Mouse (Mus musculus): ENCODE measurements around the gene Gm20388. TPM values are rescaled to one million over a fixed set of nuclear protein-coding genes. Genes with fewer than 3 reads are reported as not detected.
"Not testable (repeated sequence)": the region's sequence is repeated elsewhere in the genome, so short reads cannot be mapped to it uniquely, and the experiment has no call there.

Gene Gm20388
- total RNA-seq, 2 experiments from 2014 or later, result 4.4 to 7.8 TPM

DNA sequence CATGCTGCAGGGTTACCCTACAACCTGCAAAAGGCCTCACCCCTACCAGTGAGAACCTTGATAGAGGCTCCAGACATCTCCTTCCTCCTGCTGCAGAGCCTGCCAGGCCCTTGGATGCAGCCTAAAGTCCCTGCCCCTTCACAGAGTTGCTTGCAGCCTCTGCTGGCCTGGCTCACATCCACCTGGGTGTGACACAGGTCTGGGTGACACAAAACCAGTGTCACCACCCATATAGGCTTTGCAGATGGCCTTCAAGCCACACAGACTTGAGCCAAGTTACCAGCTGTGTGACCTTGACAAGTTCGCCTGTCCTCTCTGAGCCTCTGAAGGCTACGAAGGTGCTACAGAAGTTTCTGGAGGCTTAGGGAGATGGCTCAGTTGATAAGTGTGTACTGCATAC, 1508.9 kb downstream of the Gm20388 start:
- DNase-seq (ENCODE audit: low spot score in 2 of 2), result no peak

DNA sequence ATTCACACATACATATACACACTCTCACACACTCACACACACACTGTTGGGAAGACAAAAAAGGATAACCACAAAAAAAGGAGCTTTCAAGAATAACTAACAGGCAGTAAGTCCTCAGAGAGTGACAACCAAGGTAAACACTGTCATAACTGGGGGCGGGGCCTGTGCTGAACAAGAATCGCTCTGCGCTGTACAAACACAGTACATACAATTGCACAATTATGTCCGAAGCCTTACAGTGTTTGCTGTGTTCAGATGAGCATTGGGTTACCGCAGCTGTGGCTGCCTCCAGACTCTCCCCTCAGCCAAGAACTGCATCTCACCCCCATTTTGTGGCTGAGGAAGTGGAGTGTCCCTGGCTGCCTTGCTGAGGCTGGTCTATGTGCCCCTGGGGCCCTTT, 1510.4 kb downstream of the Gm20388 start:
- DNase-seq (ENCODE audit: low spot score in 2 of 2), result no peak

DNA sequence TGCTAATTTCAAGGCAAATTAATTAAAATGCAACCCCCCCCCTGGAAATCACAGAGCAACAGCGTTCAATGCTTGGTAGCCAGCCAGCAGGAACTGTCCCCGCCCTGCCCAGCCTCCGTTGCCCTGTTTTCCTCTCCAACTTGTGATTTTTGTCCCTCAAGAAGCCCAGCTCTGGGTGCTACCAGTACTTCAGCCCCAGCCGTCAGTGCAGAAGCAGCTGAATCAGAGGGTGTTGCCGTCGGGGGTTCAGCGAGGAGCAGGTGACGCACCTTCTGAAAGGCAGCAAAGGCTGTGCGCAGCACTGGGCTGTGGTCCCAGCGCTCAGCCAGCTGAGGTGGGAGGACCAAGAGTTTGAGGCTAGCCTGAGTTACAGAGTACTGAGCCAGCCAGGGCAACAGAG, 1513.4 kb downstream of the Gm20388 start:
- DNase-seq (ENCODE audit: low spot score in 2 of 2), result no peak

DNA sequence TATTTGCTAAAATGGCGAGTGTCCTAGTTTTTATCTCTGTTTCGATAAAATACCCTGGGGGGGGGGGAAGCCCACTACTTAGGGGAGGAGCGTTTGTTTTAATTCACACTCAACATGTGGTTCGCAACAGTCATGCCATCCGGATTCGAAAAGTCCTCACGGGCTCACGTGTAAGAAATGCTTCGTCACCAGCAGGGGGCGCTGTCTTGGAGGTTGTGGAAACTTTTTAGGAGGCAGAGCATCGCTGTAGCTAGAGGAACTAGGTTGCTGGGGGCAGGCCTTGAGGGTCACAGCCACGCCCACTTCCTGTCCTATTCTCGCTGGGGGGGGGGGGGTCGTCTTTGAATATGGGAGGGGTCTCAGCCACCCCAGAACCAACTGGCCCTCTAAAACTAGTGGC, 1514.0 kb downstream of the Gm20388 start:
- DNase-seq (ENCODE audit: low spot score in 2 of 2), result no peak

DNA sequence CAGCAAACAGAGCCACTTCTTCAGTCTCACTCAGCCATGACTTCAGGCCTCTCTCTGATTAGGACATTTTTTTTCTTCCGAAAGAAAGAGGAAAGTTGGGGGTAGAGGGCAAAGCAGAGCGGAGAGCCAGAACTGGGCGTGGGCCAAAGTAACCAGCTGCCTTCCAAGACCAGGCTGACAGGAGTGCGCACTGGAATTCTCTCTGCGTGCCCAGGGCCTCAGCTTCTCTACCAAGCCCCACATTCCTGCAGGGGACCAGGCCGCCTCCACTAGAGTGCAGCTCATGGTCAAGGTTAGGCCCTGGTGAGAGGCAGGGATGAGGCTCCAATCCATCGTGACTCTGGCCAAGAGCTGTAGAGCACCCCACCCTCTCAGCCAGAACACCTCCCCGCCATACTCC, 1520.9 kb downstream of the Gm20388 start:
- DNase-seq (ENCODE audit: low spot score in 2 of 2), result no peak

DNA sequence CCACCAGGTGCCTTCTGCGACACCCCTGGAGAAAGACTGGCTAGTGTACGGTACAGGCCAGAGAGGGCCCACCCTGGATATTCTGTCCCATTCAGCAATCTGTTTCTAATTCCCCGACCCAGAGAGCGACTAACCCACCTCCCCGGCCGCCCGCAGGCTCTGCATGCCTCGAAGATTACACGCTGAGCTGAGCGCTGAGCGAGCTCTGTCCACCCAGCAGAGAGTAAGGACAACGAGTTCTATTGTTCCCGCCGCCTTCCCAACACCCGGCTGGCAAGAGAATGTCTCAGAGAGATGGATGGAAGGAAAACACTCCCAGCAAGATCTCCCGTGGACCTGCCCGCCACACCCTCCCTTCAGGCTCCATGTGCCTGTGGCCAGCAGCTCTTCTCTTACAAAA, 1522.8 kb downstream of the Gm20388 start:
- no peak for DNase-seq (ENCODE audit: low spot score in 2 of 2)

- DNase-seq (ENCODE audit: low spot score in 2 of 2), result no peak
Measured at GRCm38 (mm10) chr8:121436656-121437055, 1526.0 kb downstream of the Gm20388 start.

- no peak for DNase-seq (ENCODE audit: low spot score in 2 of 2)
Measured at GRCm38 (mm10) chr8:121437506-121437905, 1526.9 kb downstream of the Gm20388 start.

- DNase-seq (ENCODE audit: low spot score in 2 of 2), result no peak
Measured at GRCm38 (mm10) chr8:121438111-121438510, 1527.5 kb downstream of the Gm20388 start.

DNA sequence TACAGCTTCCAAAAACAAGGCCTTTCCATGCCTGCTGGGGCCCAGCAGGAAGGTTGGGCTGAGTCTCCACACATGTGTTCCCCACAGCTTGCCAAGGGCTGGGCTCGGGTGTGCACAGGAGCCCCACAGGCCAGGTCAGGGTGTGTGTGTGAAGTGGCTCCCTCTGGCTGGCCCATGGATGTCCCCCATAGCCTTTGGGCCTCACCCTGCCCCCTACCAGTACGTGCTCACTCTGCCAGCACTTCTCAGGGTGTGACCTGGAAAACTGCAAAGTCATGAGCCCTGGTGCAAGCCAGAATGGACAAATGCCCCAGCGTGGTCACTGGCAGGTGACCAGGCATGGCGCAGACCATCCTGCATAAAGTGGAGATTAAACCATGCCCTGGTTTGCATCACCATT, 1528.7 kb downstream of the Gm20388 start:
- DNase-seq (ENCODE audit: low spot score in 2 of 2), result no peak

DNA sequence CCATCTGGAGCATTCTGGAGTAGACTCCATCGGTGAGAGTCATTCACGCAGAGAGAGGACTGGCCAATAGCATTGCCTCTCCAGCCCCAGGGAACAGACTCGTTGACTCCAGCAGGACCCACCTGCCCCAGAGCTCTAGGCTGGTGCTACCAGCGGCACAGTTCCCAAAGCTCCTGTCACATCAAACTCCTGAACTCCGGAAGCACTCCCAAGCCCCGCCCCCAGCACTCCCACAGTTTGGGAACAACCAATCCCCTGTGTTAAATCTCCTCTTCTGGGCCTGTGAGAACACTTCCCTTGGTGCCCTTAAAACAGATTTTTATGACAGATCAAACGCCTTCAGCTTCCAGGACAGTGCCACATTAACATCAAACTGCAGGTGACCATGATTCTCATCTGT, 1532.7 kb downstream of the Gm20388 start:
- no peak for DNase-seq (ENCODE audit: low spot score in 2 of 2)

DNA sequence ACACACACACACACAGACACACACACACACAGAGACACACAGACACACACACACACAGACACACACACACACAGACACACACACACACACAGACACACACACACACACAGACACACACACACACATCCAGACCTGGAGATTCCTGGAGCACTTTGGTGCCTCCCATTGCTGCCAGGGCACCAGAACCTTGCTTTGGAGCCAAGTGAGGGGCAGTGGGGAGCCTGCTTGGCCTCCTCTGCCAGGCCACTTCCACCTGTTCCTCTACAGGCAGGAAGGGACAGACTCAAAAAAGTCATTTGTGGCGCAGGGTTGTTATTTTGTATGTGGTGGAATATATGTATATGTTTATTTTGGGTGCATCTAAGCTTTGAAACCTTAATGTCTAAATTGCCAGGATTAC, 1533.9 kb downstream of the Gm20388 start:
- DNase-seq (ENCODE audit: low spot score in 2 of 2), result not testable (repeated sequence)

GRCm38 (mm10) chr8:121445027-121445471, 1534.4 kb downstream of the Gm20388 start:
- peak; percentile 49 to 71 for DNase-seq (ENCODE audit: low spot score in 2 of 2)

GRCm38 (mm10) chr8:121446133-121446532, 1535.5 kb downstream of the Gm20388 start:
- DNase-seq (ENCODE audit: low spot score in 2 of 2), result no peak

DNA sequence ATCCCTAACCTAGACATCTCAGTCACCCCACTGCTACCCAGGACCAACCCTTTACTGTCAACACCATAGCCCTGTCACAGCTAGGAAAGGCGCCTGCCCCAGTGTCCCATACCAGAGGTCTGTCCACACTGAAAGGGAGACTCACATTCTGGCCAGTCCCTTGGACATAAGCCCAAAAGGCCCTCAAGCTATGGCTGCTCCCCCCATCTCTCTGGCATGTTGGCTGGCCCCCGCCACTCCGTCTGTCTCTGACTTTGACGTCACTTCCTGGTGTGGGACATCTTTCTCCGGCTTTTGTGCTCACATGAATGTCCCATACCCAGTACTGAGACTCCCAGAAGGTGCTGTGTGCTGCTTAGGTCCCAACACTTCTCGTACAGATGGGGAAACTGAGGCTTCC, 1536.2 kb downstream of the Gm20388 start:
- no peak for DNase-seq (ENCODE audit: low spot score in 2 of 2)

DNA sequence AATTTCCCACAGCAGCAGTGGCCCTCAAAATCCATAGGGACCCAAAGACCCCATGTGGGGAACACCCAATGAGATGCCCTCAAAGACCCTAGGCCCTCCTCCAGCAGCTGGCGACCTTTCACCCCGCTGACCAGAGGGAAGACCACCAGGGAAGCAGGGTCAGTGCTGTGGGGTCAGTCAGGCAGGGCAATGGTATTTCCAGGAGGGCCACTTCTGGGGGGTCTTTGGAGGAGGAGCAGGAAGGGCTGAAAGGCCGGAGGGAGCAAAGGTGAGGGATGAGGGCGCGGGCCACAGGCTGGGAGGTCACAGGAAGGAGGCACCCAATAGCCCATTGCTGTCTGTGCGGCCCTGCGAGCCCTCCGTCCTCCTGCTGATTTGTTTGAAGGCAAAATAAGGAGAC, 1539.6 kb downstream of the Gm20388 start:
- DNase-seq (ENCODE audit: low spot score in 2 of 2), result no peak

DNA sequence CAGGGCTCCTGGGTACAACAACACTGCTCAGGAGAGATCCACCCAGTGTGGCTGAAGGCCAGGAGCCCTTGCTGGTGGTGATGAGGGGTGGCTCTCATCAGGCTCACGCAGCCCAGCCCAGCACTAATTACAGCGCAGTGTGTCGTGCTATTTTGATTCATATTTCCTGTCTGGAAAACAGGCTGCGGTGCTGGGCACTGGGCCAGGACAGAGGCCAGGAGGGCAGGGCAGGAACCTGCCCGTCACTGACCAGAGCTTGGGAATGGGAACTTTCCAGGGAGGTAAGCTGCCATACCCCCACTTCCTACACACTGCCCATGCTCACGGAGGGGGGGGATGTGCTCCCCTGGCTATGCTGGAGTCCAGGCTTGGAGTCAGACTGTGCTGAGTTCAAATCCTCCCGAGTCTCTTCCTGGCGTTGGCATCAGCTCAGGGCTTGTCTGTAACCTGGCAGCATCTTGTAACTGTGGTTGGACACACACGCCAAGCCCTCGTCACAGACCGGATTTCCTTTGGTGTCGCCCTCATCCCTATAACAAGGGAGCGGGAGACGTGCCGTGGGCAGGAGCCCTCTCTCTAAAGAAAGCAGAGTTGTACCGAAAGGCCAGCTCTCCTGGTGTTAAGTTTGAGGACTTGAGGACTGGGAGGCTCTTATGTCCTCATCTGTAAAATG, 1540.9 kb downstream of the Gm20388 start:
- no peak for DNase-seq (ENCODE audit: low spot score in 2 of 2)

- DNase-seq (ENCODE audit: low spot score in 2 of 2), result no peak
Measured at GRCm38 (mm10) chr8:121454737-121455136, 1544.1 kb downstream of the Gm20388 start.

- DNase-seq (ENCODE audit: low spot score in 2 of 2), result no peak
Measured at GRCm38 (mm10) chr8:121461192-121461591, 1550.6 kb downstream of the Gm20388 start.

DNA sequence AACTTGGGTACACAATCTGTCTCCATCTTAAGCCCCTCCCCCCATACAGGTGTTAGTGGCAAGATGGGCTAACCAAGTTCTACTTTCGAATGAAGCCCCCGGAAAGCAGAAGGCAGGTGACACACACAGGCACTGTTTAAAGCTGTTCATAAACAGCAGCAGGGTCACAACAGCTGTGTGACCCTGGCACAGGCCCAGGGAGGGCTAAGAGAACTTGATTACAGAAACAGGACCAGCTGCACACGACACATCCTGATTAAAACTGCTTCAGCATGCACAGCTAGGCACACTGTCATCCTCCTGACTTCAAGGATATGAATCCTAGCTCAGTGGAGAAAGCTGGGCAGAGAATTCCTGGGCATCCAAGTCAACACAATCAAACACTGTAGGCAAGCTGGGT, 1551.5 kb downstream of the Gm20388 start:
- no peak for DNase-seq (ENCODE audit: low spot score in 2 of 2)

- DNase-seq (ENCODE audit: low spot score in 2 of 2), result no peak
Measured at GRCm38 (mm10) chr8:121468083-121469071, 1557.7 kb downstream of the Gm20388 start.
